Mouse (Mus musculus): ENCODE results near the gene Hlx.

- TF ChIP-seq CTCF (IDR thresholded peaks at IDR 0.05 in 2 of 3, conservative IDR thresholded peaks at IDR 0.05 in 1 of 3; ENCODE audit: control insufficient read depth in 1 of 3, insufficient read depth in 1 of 3, low read depth in 2 of 3, low read length in 3 of 3, poor library complexity in 1 of 3, severe bottlenecking in 1 of 3) (no peak), MAFK (IDR thresholded peaks at IDR 0.05; ENCODE audit: borderline replicate concordance, low read depth, low read length) (no peak)
Observed at GRCm38 (mm10) chr1:184727401-184728265, 4.8 kb downstream of the Hlx start.

Measured in MEL (cell line).